16 mouse cellular contexts compared by ENCODE assay signal in genomic region chr1:75786173-75786820, GRCm38 (mm10).
A peak's percentile ranks its signal among the peaks of the same experiment; 100 is the strongest.
DNase-seq lines count a peak whose midpoint lies in the region; ATAC-seq and TF ChIP-seq lines count a peak whose summit lies in the region.
"Had no signal": no experiment of that assay in that cellular context is flagged by ENCODE, and none has a peak within 500 bp of the region (broad histone marks: within the 10 kb centered on the region; RNA-seq: fewer than 3 reads in every experiment).

No protein-coding gene starts in this region.

- H3K4me2 ChIP-seq in hindbrain, postnatal 0 days (ENCODE audit: low read depth, low read length): no peak overlapping the region
- H3K4me2 ChIP-seq in hindbrain, embryonic 11.5 days (replicated peaks; ENCODE audit: low read depth, low read length): no peak overlapping the region
- H3K4me2 ChIP-seq in limb, embryonic 11.5 days (ENCODE audit: low read depth, severe bottlenecking): no peak overlapping the region
- no peak overlapping the region for H3K4me2 ChIP-seq in stomach, postnatal 0 days (replicated peaks; ENCODE audit: low read depth)
- H3K4me2 ChIP-seq: embryonic facial prominence, embryonic 15.5 days; heart, embryonic 11.5 days; kidney, embryonic 15.5 days; liver, embryonic 11.5 days; neural tube, embryonic 15.5 days had no signal

- no peaks in the 10 kb centered on the region for H3K27me3 ChIP-seq in hindbrain, postnatal 0 days (ENCODE audit: insufficient read depth, low read length)
- H3K27me3 ChIP-seq in hindbrain, embryonic 11.5 days (ENCODE audit: control insufficient read depth, insufficient read depth, low read length): no peaks in the 10 kb centered on the region
- no peaks in the 10 kb centered on the region for H3K27me3 ChIP-seq in limb, embryonic 11.5 days (ENCODE audit: control insufficient read depth, insufficient read depth, low read length)
- H3K27me3 ChIP-seq in stomach, postnatal 0 days (ENCODE audit: control insufficient read depth, insufficient read depth, low read length): no peaks in the 10 kb centered on the region
- H3K27me3 ChIP-seq: CH12.LX; embryonic facial prominence, embryonic 15.5 days; kidney, embryonic 15.5 days; neural tube, embryonic 15.5 days had no signal

- DNase-seq in adrenal gland, adult 2 months: peak; percentile 14
- DNase-seq in adrenal gland, postnatal 25 days: no peak
- DNase-seq in hindbrain, postnatal 0 days (ENCODE audit: low spot score): peak; percentile 66
- no peak for DNase-seq in hindbrain, embryonic 11.5 days (ENCODE audit: low spot score)
- peak; percentile 38 to 64 for DNase-seq in cerebellum, postnatal 14 days
- peak; percentile 66 for DNase-seq in limb, embryonic 11.5 days (ENCODE audit: low spot score)
- no peak for DNase-seq in layer of hippocampus, postnatal 14 days (ENCODE audit: low spot score in 2 of 2)
- DNase-seq in stomach, postnatal 0 days (ENCODE audit: low spot score): no peak
- DNase-seq: gastrocnemius, postnatal 25 days; retina, postnatal 1 day had no signal

- no peak for TF ChIP-seq EP300 in stomach, postnatal 0 days (optimal IDR thresholded peaks at IDR 0.05)

- no peaks in the 10 kb centered on the region for H3K9me3 ChIP-seq in hindbrain, postnatal 0 days (ENCODE audit: low read length)
- no peaks in the 10 kb centered on the region for H3K9me3 ChIP-seq in hindbrain, embryonic 11.5 days (ENCODE audit: control insufficient read depth, low read length)
- H3K9me3 ChIP-seq in limb, embryonic 11.5 days (ENCODE audit: control insufficient read depth, low read length): no peaks in the 10 kb centered on the region; the same call in 1 of the 2 replicates
- no peaks in the 10 kb centered on the region for H3K9me3 ChIP-seq in stomach, postnatal 0 days (ENCODE audit: control insufficient read depth, low read length)
- H3K9me3 ChIP-seq: embryonic facial prominence, embryonic 15.5 days; kidney, embryonic 15.5 days; neural tube, embryonic 15.5 days had no signal

- ATAC-seq in hindbrain, postnatal 0 days: no peak
- ATAC-seq in hindbrain, embryonic 11.5 days (ENCODE audit: low FRiP score): no peak
- ATAC-seq in limb, embryonic 11.5 days (ENCODE audit: insufficient number of reproducible peaks, low FRiP score, low TSS enrichment, low read depth): no peak; the same call in 1 of the 2 replicates
- ATAC-seq in stomach, postnatal 0 days (ENCODE audit: low FRiP score, low TSS enrichment): no peak

- no peaks in the 10 kb centered on the region for H3K4me1 ChIP-seq in hindbrain, postnatal 0 days (ENCODE audit: insufficient read depth, low read length)
- H3K4me1 ChIP-seq in hindbrain, embryonic 11.5 days (replicated peaks; ENCODE audit: control insufficient read depth, insufficient read depth, low read length): no peaks in the 10 kb centered on the region
- H3K4me1 ChIP-seq in limb, embryonic 11.5 days (ENCODE audit: control insufficient read depth, insufficient read depth, low read length): peaks cover 3% of the 10 kb centered on the region; the same call in 1 of the 2 replicates
- H3K4me1 ChIP-seq in stomach, postnatal 0 days (replicated peaks; ENCODE audit: control insufficient read depth, insufficient read depth): no peaks in the 10 kb centered on the region
- H3K4me1 ChIP-seq: embryonic facial prominence, embryonic 15.5 days; kidney, embryonic 15.5 days had no signal

- WGBS in hindbrain, postnatal 0 days: 30% methylated on average over 10 of the region's 10 CpGs
- 52% methylated on average over 10 of the region's 10 CpGs for WGBS in hindbrain, embryonic 11.5 days
- WGBS in limb, embryonic 11.5 days: 16% methylated on average over 10 of the region's 10 CpGs
- 55% methylated on average over 10 of the region's 10 CpGs for WGBS in stomach, postnatal 0 days

- H3K9ac ChIP-seq in hindbrain, postnatal 0 days (replicated peaks; ENCODE audit: low read length): no peak overlapping the region
- H3K9ac ChIP-seq in hindbrain, embryonic 11.5 days (ENCODE audit: low read depth, low read length): no peak overlapping the region
- H3K9ac ChIP-seq in limb, embryonic 11.5 days (ENCODE audit: low read length): no peak overlapping the region
- no peak overlapping the region for H3K9ac ChIP-seq in stomach, postnatal 0 days (ENCODE audit: low read length)
- H3K9ac ChIP-seq: embryonic facial prominence, embryonic 15.5 days; kidney, embryonic 15.5 days; neural tube, embryonic 15.5 days had no signal

- TF ChIP-seq CTCF in hindbrain, postnatal 0 days (IDR thresholded peaks at IDR 0.05; ENCODE audit: low read depth): no peak
- no peak for TF ChIP-seq CTCF in stomach, postnatal 0 days (IDR thresholded peaks at IDR 0.05; ENCODE audit: low read depth)

- no peaks in the 10 kb centered on the region for H3K36me3 ChIP-seq in hindbrain, postnatal 0 days (ENCODE audit: insufficient read depth, low read length)
- no peaks in the 10 kb centered on the region for H3K36me3 ChIP-seq in hindbrain, embryonic 11.5 days (ENCODE audit: control insufficient read depth, insufficient read depth, low read length)
- H3K36me3 ChIP-seq in limb, embryonic 11.5 days (ENCODE audit: control insufficient read depth, insufficient read depth, low read length): no peaks in the 10 kb centered on the region
- H3K36me3 ChIP-seq in stomach, postnatal 0 days (ENCODE audit: control insufficient read depth, insufficient read depth, low read length): no peaks in the 10 kb centered on the region
- H3K36me3 ChIP-seq: embryonic facial prominence, embryonic 15.5 days; kidney, embryonic 15.5 days; neural tube, embryonic 15.5 days had no signal

- no peak overlapping the region for H3K27ac ChIP-seq in hindbrain, postnatal 0 days
- no peak overlapping the region for H3K27ac ChIP-seq in hindbrain, embryonic 11.5 days (ENCODE audit: low read depth, low read length)
- peak overlapping the region; percentile 50; the same call in 1 of the 2 replicates for H3K27ac ChIP-seq in limb, embryonic 11.5 days (replicated peaks; ENCODE audit: low read depth, low read length)
- H3K27ac ChIP-seq in stomach, postnatal 0 days (replicated peaks): no peak overlapping the region
- H3K27ac ChIP-seq: embryonic facial prominence, embryonic 15.5 days; kidney, embryonic 15.5 days; neural tube, embryonic 15.5 days had no signal

- no peak overlapping the region for H3K4me3 ChIP-seq in hindbrain, postnatal 0 days (ENCODE audit: low read length)
- no peak overlapping the region for H3K4me3 ChIP-seq in hindbrain, embryonic 11.5 days (ENCODE audit: low read depth, low read length)
- no peak overlapping the region for H3K4me3 ChIP-seq in limb, embryonic 11.5 days (ENCODE audit: low read depth, low read length)
- no peak overlapping the region for H3K4me3 ChIP-seq in stomach, postnatal 0 days (ENCODE audit: low read depth, low read length)
- H3K4me3 ChIP-seq: embryonic facial prominence, embryonic 15.5 days; kidney, embryonic 15.5 days; neural tube, embryonic 15.5 days had no signal

Comparison
In these comparisons a context has a peak if more than half of its experiments do, and no peak if none do; other contexts are left out.
1. DNase-seq: peak in adrenal gland, adult 2 months (single experiment), hindbrain, postnatal 0 days (single experiment), cerebellum, postnatal 14 days (2 of 2) and limb, embryonic 11.5 days (single experiment); none in adrenal gland, postnatal 25 days (single experiment), hindbrain, embryonic 11.5 days (single experiment), layer of hippocampus, postnatal 14 days (0 of 2) and stomach, postnatal 0 days (single experiment).